Mouse (Mus musculus) CD4-positive helper T cell, adult 2 months (primary cell): ENCODE data around the gene Slc23a3.

ENCODE experiments used
- DNase-seq: peaks from one replicate; pipeline ENCODE4 v3.0.0-alpha.2; 2012; ENCODE audit warnings: low read depth, missing footprints, low spot score

The Slc23a3 gene

GRCm38 (mm10) chr1:75138448-75138847 is 4.8 kb upstream of the Slc23a3 start:
- DNase-seq = no peak

DNA sequence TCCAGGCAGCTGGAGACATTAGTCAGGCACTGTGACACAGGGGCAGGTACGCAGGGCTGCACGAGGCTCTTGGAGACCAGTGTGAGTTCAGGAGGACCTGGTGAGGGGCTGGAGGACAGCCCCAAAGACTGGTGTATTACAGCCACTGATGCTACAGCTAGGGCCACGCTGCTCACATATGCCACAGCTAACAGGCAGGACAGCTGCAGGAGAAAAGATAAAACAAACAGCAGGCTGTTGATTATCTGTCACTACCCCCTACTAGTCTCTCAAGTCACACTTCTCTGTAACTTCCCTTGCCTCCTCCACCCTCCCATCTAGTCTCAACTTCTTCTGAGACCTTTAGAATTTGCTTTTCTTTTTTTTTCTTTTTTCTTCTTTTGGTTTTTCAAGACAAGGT is 3.0 kb upstream of the Slc23a3 start:
- DNase-seq = no peak

GRCm38 (mm10) chr1:75136293-75136692 is 2.6 kb upstream of the Slc23a3 start:
- DNase-seq = no peak

DNA sequence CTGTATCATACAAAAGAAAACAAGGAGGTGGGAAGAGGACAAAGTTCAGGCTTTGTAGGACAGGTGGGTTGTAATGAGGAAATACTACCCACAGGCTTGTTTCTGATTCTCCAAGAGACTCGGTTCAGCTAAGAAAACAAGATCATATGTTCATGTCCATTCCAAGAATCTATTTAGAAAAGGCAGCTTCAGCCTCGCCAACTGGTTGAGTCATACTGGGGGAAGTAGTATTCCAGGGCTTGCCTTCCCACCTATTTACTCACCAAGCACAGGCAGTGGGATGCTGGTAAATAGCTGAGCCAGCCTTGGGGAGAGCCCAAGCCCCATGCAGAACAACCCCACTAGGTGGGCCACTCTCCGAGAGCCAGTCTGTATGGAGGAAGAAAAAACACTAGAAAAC is 5.0 kb downstream of the Slc23a3 start:
- DNase-seq = no peak

- no peak for DNase-seq
These were observed 8.3 kb downstream of the Slc23a3 start for GRCm38 (mm10) chr1:75125418-75125817.

DNA sequence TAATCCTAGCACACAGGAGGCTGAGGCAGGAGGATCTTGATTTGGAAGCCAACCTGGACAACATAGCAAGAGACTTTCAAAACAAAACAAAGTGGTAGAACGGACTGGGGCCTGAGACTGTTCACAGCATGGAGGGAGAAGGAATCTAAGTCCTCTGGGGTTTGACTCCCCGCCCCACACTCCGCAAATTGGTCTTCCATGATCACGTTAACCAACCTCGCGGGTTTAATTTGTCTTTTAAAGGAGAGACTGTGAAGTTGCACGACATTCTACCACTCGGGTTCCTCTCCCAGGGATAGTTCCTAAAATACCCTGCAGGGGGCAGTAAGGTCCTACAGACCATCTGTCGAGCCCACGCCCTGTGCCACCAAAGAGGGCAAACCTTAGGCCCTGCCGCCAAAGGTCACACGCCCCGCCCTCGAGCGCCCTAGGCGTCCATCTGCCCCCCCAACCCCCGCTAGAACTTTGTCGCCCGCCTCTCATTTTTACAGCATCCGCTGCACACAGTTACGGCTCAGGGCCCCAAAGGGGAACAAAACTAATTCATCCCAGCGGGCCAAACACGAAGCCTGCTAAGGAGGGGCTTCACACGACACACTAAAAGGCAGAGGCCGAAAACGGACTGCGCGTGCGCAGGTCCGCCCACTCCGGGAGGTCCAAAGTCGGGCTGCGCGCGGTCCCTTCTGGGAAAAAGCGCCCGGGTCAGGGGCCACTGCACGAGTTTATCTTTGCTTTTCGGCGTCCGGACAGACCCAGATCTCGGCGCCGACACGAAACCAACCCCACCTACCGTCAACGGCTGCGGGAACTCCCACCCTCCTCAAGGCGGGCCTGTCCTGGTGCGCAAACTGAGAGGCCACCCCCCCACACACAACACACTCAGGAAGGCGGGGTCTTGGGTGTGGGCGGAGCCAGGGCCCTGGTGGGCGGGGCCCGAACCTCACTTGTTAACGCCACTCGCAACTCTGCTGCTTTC is 9.1 kb downstream of the Slc23a3 start, which contains the start of gene Nhej1:
Gene Nhej1, minus strand, starts transcription at position 855 of the 976 bp plus-strand sequence.
- peak; percentile 98 for DNase-seq

DNA sequence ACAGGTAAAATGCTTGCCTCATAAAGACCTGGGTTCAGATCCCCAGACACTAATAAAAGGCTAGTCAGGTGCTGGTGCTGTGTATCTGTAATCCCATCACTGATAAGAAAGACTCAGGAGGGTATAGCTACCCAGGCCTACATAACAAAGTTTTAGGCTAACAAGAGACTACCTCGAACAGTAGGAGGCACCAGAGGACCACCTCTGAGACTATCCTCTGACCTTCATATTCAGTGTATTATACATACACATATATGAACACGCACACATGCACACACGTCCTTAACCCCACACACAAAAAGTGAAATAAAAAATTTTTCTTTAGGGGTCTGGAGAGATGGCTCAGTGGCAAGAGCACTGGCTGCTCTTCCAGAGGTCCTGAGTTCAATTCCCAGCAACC is 11.5 kb downstream of the Slc23a3 start:
- DNase-seq = peak; percentile 58
